In the genomic region with DNA sequence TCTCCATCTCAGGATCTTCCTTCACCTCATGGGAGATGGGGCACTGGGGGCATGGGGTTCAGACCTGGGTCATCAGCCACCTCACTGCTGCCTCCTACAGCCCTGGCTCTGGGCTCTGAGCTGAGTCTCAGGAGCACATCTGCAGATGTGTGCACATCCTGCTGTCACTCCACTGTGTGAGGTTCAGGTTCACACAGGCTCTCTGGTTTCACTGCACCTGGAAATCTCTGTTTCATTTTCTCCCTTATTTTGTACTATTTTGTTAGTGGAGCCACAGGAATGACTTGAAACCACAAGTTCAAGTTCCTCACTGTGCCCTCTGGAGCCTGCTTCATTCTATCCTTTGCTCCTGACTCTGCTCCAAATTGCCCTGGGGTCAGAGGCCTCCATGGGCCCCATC, we compare ENCODE assay signal across 16 mouse cellular contexts. TPM values are rescaled to one million over a fixed set of nuclear protein-coding genes. Genes with fewer than 3 reads are reported as not detected.
DNase-seq lines count a peak whose midpoint lies in the region; ATAC-seq and TF ChIP-seq lines count a peak whose summit lies in the region.
"Had no signal": no experiment of that assay in that cellular context is flagged by ENCODE, and none has a peak within 500 bp of the region (broad histone marks: within the 10 kb centered on the region; RNA-seq: fewer than 3 reads in every experiment).

No protein-coding gene starts in this region.

- H3K9me3 ChIP-seq in kidney, embryonic 14.5 days (ENCODE audit: control insufficient read depth, low read length) = no peaks in the 10 kb centered on the region
- H3K9me3 ChIP-seq: embryonic facial prominence, embryonic 15.5 days; hindbrain, embryonic 12.5 days had no signal

- no peaks in the 10 kb centered on the region for H3K36me3 ChIP-seq in spleen, adult 2 months (ENCODE audit: control insufficient read depth, insufficient read depth, low read length)
- no peaks in the 10 kb centered on the region for H3K36me3 ChIP-seq in macrophage (ENCODE audit: inconsistent target)
- peaks cover 12% of the 10 kb centered on the region for H3K36me3 ChIP-seq in kidney, embryonic 14.5 days (ENCODE audit: control insufficient read depth, insufficient read depth, low read length)

- H3K79me2 ChIP-seq in macrophage (ENCODE audit: inconsistent target) = no peaks in the 10 kb centered on the region; the same call in 1 of the 2 replicates

- no peak for TF ChIP-seq POLR2A in spleen, adult 2 months (IDR thresholded peaks at IDR 0.05; ENCODE audit: low read depth, low read length)

- H3K27ac ChIP-seq in spleen, adult 2 months (ENCODE audit: insufficient read depth, low read length) = peak overlapping the region; percentile 66
- peak overlapping the region; percentile 49 for H3K27ac ChIP-seq in macrophage
- no peak overlapping the region for H3K27ac ChIP-seq in kidney, embryonic 14.5 days (ENCODE audit: low read depth, low read length)
- H3K27ac ChIP-seq: embryonic facial prominence, embryonic 15.5 days; hindbrain, embryonic 12.5 days had no signal

- peaks cover 42% of the 10 kb centered on the region for H3K4me1 ChIP-seq in spleen, adult 2 months (ENCODE audit: control insufficient read depth, insufficient read depth, insufficient read length)
- peaks cover 9% of the 10 kb centered on the region for H3K4me1 ChIP-seq in kidney, embryonic 14.5 days (ENCODE audit: control insufficient read depth, insufficient read depth, low read length)
- H3K4me1 ChIP-seq: embryonic facial prominence, embryonic 15.5 days; hindbrain, embryonic 12.5 days had no signal

- H3K9ac ChIP-seq in kidney, embryonic 14.5 days (ENCODE audit: low read depth, low read length) = no peak overlapping the region
- H3K9ac ChIP-seq: embryonic facial prominence, embryonic 15.5 days; hindbrain, embryonic 12.5 days had no signal

- no peaks in the 10 kb centered on the region for H3K27me3 ChIP-seq in spleen, adult 2 months (ENCODE audit: control insufficient read depth, insufficient read depth, low read length)
- H3K27me3 ChIP-seq in kidney, embryonic 14.5 days (ENCODE audit: control insufficient read depth, insufficient read depth, low read length) = no peaks in the 10 kb centered on the region
- H3K27me3 ChIP-seq: embryonic facial prominence, embryonic 15.5 days; hindbrain, embryonic 12.5 days had no signal

- TF ChIP-seq CTCF in spleen, adult 2 months (IDR thresholded peaks at IDR 0.05; ENCODE audit: extremely low read depth, insufficient read depth, insufficient read length, insufficient replicate concordance) = no peak

- ATAC-seq in activated CD4-positive, CD25-positive, alpha-beta regulatory T cell, adult 4 months = peak; percentile 26
- no peak for ATAC-seq in kidney, embryonic 14.5 days (ENCODE audit: low FRiP score, low TSS enrichment)
- ATAC-seq: forebrain, embryonic 14.5 days had no signal

- H3K4me3 ChIP-seq in spleen, adult 2 months (ENCODE audit: extremely low read depth, insufficient read depth, insufficient read length) = no peak overlapping the region
- H3K4me3 ChIP-seq in macrophage (ENCODE audit: inconsistent target) = no peak overlapping the region
- H3K4me3 ChIP-seq in kidney, embryonic 14.5 days (ENCODE audit: low read length) = no peak overlapping the region
- H3K4me3 ChIP-seq: embryonic facial prominence, embryonic 15.5 days; hindbrain, embryonic 12.5 days had no signal

- no peak overlapping the region for H3K4me2 ChIP-seq in kidney, embryonic 14.5 days (replicated peaks; ENCODE audit: low read depth, low read length)
- H3K4me2 ChIP-seq: embryonic facial prominence, embryonic 15.5 days; hindbrain, embryonic 12.5 days had no signal

- no peak for DNase-seq in spleen, adult 2 months (ENCODE audit: low read depth in 1 of 2, low spot score in 2 of 2)
- no peak for DNase-seq in spleen, adult 12 weeks (ENCODE audit: low spot score)
- no peak for DNase-seq in cerebellum, adult 11-12 months
- DNase-seq in cerebellum, postnatal 4 days (ENCODE audit: low spot score in 2 of 2) = no peak
- DNase-seq: adrenal gland, postnatal 25 days; kidney, adult 8-10 months; liver; right cerebral cortex, postnatal 14 days had no signal

RNA-seq across cellular contexts. Expression of gene Gpr183, which starts 26.9 kb away (rescaled TPM):
- polyA plus RNA-seq in spleen, adult 2 months (2012; rRNA removed) = 19.3 and 21.5 TPM in 2 replicates
- polyA plus RNA-seq in activated CD4-positive, CD25-positive, alpha-beta regulatory T cell, adult 4 months (2017; shearing (Covaris generic)) = 100 to 1,000 TPM; 104 to 118 TPM
- total RNA-seq in macrophage (2018; cell fraction: chromatin; rRNA removed) = 1 to 10 TPM in 13 of 26 experiments, under 1 TPM in 10, not detected in 3; 0.39 to 6.8 (median 1.9) TPM
- total RNA-seq in macrophage (2018; cell fraction: cytosol; rRNA removed) = 10 to 100 TPM in 1 of 26 experiments, 1 to 10 TPM in 19, under 1 TPM in 6; 0.40 to 10.8 (median 3.0) TPM
- 10 to 100 TPM in 1 of 26 experiments, 1 to 10 TPM in 19, under 1 TPM in 6; 0.17 to 27.4 (median 2.0) TPM for total RNA-seq in macrophage (2018; cell fraction: nucleus; rRNA removed)
- polyA plus RNA-seq in macrophage (2018) = 2.6 to 26.1 TPM (median 8.0 TPM) in 3 replicates
- 3.9 and 4.0 TPM in 2 replicates for polyA plus RNA-seq in kidney, embryonic 14.5 days (2014; fragmentation: Nextera tagmentation; extraction: Ambion mirVana)

RNA-seq across cellular contexts. Expression of gene Timm8a2, which starts 42.6 kb away (rescaled TPM):
- 0.20 and 0.23 TPM in 2 replicates for polyA plus RNA-seq in spleen, adult 2 months (2012; rRNA removed)
- polyA plus RNA-seq in activated CD4-positive, CD25-positive, alpha-beta regulatory T cell, adult 4 months (2017; shearing (Covaris generic)) = not detected
- total RNA-seq in macrophage (2018; cell fraction: chromatin; rRNA removed) = 1 to 10 TPM in 2 of 26 experiments, under 1 TPM in 1, not detected in 23; 0.75 to 1.3 (median 1.1) TPM
- not detected for total RNA-seq in macrophage (2018; cell fraction: cytosol; rRNA removed)
- 1 to 10 TPM in 3 of 26 experiments, under 1 TPM in 5, not detected in 18; 0.61 to 2.4 (median 0.92) TPM for total RNA-seq in macrophage (2018; cell fraction: nucleus; rRNA removed)
- not detected in 3 replicates for polyA plus RNA-seq in macrophage (2018)
- polyA plus RNA-seq in kidney, embryonic 14.5 days (2014; fragmentation: Nextera tagmentation; extraction: Ambion mirVana) = not detected in 2 replicates
- total RNA-seq: adrenal gland, postnatal 25 days; gastrocnemius, adult 18-20 months had no signal
- polyA plus RNA-seq: embryonic facial prominence, embryonic 15.5 days; forebrain, embryonic 14.5 days; hindbrain, embryonic 12.5 days; lung, embryonic 16.5 days had no signal
